Mouse (Mus musculus): ENCODE measurements at regions not wholly inside any gene's neighbourhood (a gene's known extent, or its start where the extent isn't known, plus 50 kb on each side); places are given as distances from the start of the nearest gene placed in this dataset.
"Not testable (repeated sequence)": the region's sequence is repeated elsewhere in the genome, so short reads cannot be mapped to it uniquely, and the experiment has no call there.

GRCm38 (mm10) chr13:111309848-111310692 is 55.3 kb downstream of the Actbl2 start:
- Histone ChIP-seq H3K36me3 (ENCODE audit: control insufficient read depth, insufficient read depth, low read length, poor library complexity, severe bottlenecking) (no peaks in the 10 kb centered on the region), H3K27me3 (ENCODE audit: control insufficient read depth, insufficient read depth, low read length, poor library complexity, severe bottlenecking) (no peaks in the 10 kb centered on the region)
- no peak for DNase-seq (ENCODE audit: low read depth, low spot score)

GRCm38 (mm10) chr13:111310693-111311045 is 55.9 kb downstream of the Actbl2 start:
- Histone ChIP-seq H3K27me3 (ENCODE audit: control insufficient read depth, insufficient read depth, low read length, poor library complexity, severe bottlenecking) (no peaks in the 10 kb centered on the region), H3K36me3 (ENCODE audit: control insufficient read depth, insufficient read depth, low read length, poor library complexity, severe bottlenecking) (no peaks in the 10 kb centered on the region)
- no peak for DNase-seq (ENCODE audit: low read depth, low spot score)

GRCm38 (mm10) chr13:111313506-111313905 is 58.7 kb downstream of the Actbl2 start:
- H3K27me3 ChIP-seq (ENCODE audit: control insufficient read depth, insufficient read depth, low read length, poor library complexity, severe bottlenecking); DNase-seq (ENCODE audit: low read depth, low spot score); H3K36me3 ChIP-seq (ENCODE audit: control insufficient read depth, insufficient read depth, low read length, poor library complexity, severe bottlenecking): not testable (repeated sequence)

DNA sequence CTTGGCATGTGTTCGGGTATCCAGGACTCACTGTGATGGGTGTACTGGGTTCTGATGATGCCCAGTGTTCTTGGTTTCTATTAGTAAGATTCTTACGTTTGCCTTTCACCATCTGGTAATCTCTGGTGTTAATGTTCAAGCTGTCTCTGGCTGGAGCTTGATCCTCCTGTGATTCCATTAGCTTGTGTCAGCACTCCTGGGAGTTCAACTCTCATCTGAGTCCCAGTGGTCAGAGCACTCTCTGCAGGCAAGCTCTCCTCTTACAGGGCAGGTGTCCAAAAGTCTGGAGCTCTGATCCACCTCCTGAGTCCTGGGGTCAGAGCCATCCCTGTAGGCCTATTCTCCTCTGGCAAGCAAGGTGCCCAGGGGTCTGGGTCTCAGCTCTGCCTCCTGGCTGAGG is 63.1 kb downstream of the Actbl2 start:
- not testable (repeated sequence) for DNase-seq (ENCODE audit: low read depth, low spot score)

GRCm38 (mm10) chr13:111323206-111323605 is 68.4 kb downstream of the Actbl2 start:
- no peaks in the 10 kb centered on the region for H3K27me3 ChIP-seq (ENCODE audit: control insufficient read depth, insufficient read depth, low read length, poor library complexity, severe bottlenecking)
- DNase-seq (ENCODE audit: low read depth, low spot score) = no peak
- no peaks in the 10 kb centered on the region for H3K36me3 ChIP-seq (ENCODE audit: control insufficient read depth, insufficient read depth, low read length, poor library complexity, severe bottlenecking)

More for the DNA sequence above, 63.1 kb downstream of the Actbl2 start:
- not testable (repeated sequence) for H3K36me3 ChIP-seq (ENCODE audit: control insufficient read depth, insufficient read depth, low read length, poor library complexity, severe bottlenecking); H3K27me3 ChIP-seq (ENCODE audit: control insufficient read depth, insufficient read depth, low read length, poor library complexity, severe bottlenecking)

GRCm38 (mm10) chr13:111326096-111326665 is 71.4 kb downstream of the Actbl2 start:
- DNase-seq (ENCODE audit: low read depth, low spot score) = no peak
- H3K27me3 ChIP-seq (ENCODE audit: control insufficient read depth, insufficient read depth, low read length, poor library complexity, severe bottlenecking) = no peaks in the 10 kb centered on the region
- no peaks in the 10 kb centered on the region for H3K36me3 ChIP-seq (ENCODE audit: control insufficient read depth, insufficient read depth, low read length, poor library complexity, severe bottlenecking)

DNA sequence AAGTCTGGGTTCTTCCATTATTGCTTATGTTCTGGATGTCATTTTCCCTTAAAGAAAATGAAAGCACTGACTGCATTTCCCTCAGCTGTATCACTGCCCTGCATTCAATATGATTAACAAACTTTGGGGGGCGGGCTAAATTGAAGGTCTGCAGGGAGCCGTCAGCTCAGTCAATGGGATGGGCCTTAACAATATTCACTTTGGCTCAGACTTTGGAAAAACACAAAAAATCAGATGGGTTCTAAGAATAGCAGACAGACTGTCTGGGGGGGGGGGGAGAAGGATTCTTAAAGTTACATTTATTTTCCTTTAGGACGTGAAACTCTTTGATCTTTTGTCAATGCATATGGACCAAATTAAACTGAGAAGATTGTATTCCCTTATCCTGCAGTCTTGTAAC is 78.2 kb downstream of the Actbl2 start:
- DNase-seq (ENCODE audit: low read depth, low spot score) = no peak
- Histone ChIP-seq H3K36me3 (ENCODE audit: control insufficient read depth, insufficient read depth, low read length, poor library complexity, severe bottlenecking) (no peaks in the 10 kb centered on the region), H3K27me3 (ENCODE audit: control insufficient read depth, insufficient read depth, low read length, poor library complexity, severe bottlenecking) (no peaks in the 10 kb centered on the region)

GRCm38 (mm10) chr13:111333851-111334250 is 79.0 kb downstream of the Actbl2 start:
- H3K36me3 ChIP-seq (ENCODE audit: control insufficient read depth, insufficient read depth, low read length, poor library complexity, severe bottlenecking) = no peaks in the 10 kb centered on the region
- DNase-seq (ENCODE audit: low read depth, low spot score) = no peak
- no peaks in the 10 kb centered on the region for H3K27me3 ChIP-seq (ENCODE audit: control insufficient read depth, insufficient read depth, low read length, poor library complexity, severe bottlenecking)

- Histone ChIP-seq H3K27me3 (ENCODE audit: control insufficient read depth, insufficient read depth, low read length, poor library complexity, severe bottlenecking) (no peaks in the 10 kb centered on the region), H3K36me3 (ENCODE audit: control insufficient read depth, insufficient read depth, low read length, poor library complexity, severe bottlenecking) (no peaks in the 10 kb centered on the region)
- DNase-seq (ENCODE audit: low read depth, low spot score) = no peak
Observed at GRCm38 (mm10) chr13:111334258-111335052, 79.6 kb downstream of the Actbl2 start.

- no peaks in the 10 kb centered on the region for H3K27me3 ChIP-seq (ENCODE audit: control insufficient read depth, insufficient read depth, low read length, poor library complexity, severe bottlenecking)
- H3K36me3 ChIP-seq (ENCODE audit: control insufficient read depth, insufficient read depth, low read length, poor library complexity, severe bottlenecking) = no peaks in the 10 kb centered on the region
- DNase-seq (ENCODE audit: low read depth, low spot score) = no peak
Observed at GRCm38 (mm10) chr13:111344981-111345380, 90.2 kb downstream of the Actbl2 start.

GRCm38 (mm10) chr13:111345486-111346440 is 91.0 kb downstream of the Actbl2 start:
- H3K36me3 ChIP-seq (ENCODE audit: control insufficient read depth, insufficient read depth, low read length, poor library complexity, severe bottlenecking) = no peaks in the 10 kb centered on the region
- no peaks in the 10 kb centered on the region for H3K27me3 ChIP-seq (ENCODE audit: control insufficient read depth, insufficient read depth, low read length, poor library complexity, severe bottlenecking)
- peak; percentile 1 for DNase-seq (ENCODE audit: low read depth, low spot score)

- Histone ChIP-seq H3K27me3 (ENCODE audit: control insufficient read depth, insufficient read depth, low read length, poor library complexity, severe bottlenecking) (no peaks in the 10 kb centered on the region), H3K36me3 (ENCODE audit: control insufficient read depth, insufficient read depth, low read length, poor library complexity, severe bottlenecking) (no peaks in the 10 kb centered on the region)
- no peak for DNase-seq (ENCODE audit: low read depth, low spot score)
Observed at GRCm38 (mm10) chr13:111356520-111357456, 102.0 kb downstream of the Actbl2 start.

- DNase-seq (ENCODE audit: low read depth, low spot score) = no peak
- H3K27me3 ChIP-seq (ENCODE audit: control insufficient read depth, insufficient read depth, low read length, poor library complexity, severe bottlenecking) = no peaks in the 10 kb centered on the region
- H3K36me3 ChIP-seq (ENCODE audit: control insufficient read depth, insufficient read depth, low read length, poor library complexity, severe bottlenecking) = no peaks in the 10 kb centered on the region
Observed at GRCm38 (mm10) chr13:111361456-111361855, 106.6 kb downstream of the Actbl2 start.

All from splenic B cell, adult 2 months (primary cell).